Mouse (Mus musculus) adrenal gland, postnatal 4 days (tissue): ENCODE data around the gene Dynlt1f. TPM values are rescaled to one million over a fixed set of nuclear protein-coding genes. Genes with fewer than 3 reads are reported as not detected.
"Not testable (repeated sequence)": the region's sequence is repeated elsewhere in the genome, so short reads cannot be mapped to it uniquely, and the experiment has no call there.

Experiments used
- DNase-seq, 2 experiments: peaks; one replicate each; pipeline ENCODE4 v3.0.0; 2021 to 2022; ENCODE audit warnings: low spot score in 2 of 2, mixed read lengths in 2 of 2
- long read RNA-seq, 2 experiments: library from polyadenylated mRNA; stranded (forward); transcript quantifications; one replicate each; pipeline ENCODE4 v2.0.0; 2021
- total RNA-seq, 2 experiments: library from RNA; stranded (reverse); gene quantifications; 2 replicates each; pipeline ENCODE4 v1.2.3; 2021

Dynlt1f gene
- total RNA-seq = 100 to 1,000 TPM; 215 to 228 TPM
- long read RNA-seq, experiment 1, transcript Dynlt1f-201 (5 exons, 771 nt) = major isoform, 55 of 84 reads
- long read RNA-seq, experiment 1, partial matches to known transcripts = 23 of 84 reads
- long read RNA-seq, experiment 1, other reads (novel, unspliced or antisense) = 6 of 84 reads
- long read RNA-seq, experiment 2, transcript Dynlt1f-201 (5 exons, 771 nt) = major isoform, 48 of 72 reads
- long read RNA-seq, experiment 2, partial matches to known transcripts = 19 of 72 reads
- long read RNA-seq, experiment 2, other reads (novel, unspliced or antisense) = 5 of 72 reads

DNA sequence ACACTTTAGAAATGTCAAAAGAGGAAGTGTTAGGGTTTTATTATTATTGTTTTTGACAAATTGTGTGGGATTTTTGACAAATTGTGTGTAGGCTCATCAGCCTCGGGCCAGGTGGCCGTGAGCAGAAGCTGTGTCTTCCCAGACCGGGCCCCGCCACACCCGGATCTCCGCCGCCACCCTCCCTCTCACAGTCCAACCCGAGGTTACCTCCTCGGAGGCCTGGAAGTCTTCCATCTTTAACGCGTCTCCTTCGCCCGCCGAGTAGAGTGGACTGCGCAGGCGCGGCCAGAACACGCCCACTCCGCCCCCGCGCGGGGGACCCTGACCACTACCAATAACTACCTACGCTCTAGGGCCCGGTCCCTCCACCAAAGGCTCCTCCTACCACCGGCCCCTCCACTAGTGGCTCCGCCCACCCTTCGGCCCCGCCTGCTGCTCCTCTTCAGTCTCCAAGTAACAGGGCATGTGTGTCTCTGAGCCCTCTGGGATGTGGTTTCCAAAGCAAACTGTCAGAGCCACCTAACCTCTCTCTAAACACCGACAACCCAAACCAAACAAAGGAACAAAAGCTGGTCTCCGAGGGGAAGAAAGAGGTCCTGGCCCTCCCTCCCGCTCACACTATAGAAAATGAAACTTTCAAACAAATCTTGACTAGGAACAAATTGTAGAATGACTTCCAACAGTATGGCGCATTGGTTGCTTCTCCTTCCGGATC, at the start of gene Dynlt1f:
Dynlt1f (minus strand) TSS at position 334 of the 715 bp plus-strand sequence.
- peak in 1 of 2 experiments; percentile 56 for DNase-seq

DNA sequence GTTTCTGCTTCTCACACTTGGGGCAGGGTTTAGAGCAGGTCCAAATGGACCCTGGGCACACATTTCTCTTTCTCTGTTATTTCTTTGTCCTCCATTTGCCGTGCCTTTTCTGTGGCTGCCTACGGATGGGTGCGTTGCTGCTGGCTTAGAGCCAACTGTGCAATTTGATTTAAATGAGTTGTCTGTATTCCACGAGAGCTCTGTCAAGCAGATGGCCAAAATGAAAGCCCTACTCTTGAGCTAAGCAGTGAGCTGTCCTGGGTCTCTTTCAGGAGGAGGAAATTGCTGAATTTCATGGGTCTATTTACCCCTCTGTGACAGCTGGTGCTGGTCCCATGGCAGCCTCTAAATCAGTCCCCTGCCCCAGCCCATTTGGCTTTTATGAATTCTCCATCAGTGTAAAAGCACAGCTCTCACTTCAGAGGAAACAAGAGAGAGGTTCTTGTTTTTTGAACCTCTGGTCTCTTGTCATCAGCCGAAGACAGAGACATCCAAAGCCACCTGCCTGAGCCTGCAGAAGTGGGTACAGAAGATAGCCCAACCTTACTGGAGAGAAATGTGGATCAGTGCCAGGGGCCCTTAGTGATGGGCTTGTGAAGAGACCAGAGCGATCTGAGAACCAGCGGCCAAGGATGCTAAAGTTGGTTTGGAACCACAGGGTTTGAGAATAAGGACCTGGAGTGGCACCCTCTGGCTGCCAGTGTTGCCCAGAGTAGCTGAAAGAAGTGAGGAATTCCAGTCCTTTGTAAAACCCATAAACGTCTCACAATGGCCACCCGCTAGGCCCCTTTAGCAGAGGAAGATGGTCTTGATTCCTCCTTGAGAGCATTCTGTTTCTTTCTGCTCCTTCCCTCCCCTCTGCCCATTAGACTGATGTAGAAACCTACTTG, 47.9 kb upstream of the Dynlt1f start:
- DNase-seq = not testable (repeated sequence)

DNA sequence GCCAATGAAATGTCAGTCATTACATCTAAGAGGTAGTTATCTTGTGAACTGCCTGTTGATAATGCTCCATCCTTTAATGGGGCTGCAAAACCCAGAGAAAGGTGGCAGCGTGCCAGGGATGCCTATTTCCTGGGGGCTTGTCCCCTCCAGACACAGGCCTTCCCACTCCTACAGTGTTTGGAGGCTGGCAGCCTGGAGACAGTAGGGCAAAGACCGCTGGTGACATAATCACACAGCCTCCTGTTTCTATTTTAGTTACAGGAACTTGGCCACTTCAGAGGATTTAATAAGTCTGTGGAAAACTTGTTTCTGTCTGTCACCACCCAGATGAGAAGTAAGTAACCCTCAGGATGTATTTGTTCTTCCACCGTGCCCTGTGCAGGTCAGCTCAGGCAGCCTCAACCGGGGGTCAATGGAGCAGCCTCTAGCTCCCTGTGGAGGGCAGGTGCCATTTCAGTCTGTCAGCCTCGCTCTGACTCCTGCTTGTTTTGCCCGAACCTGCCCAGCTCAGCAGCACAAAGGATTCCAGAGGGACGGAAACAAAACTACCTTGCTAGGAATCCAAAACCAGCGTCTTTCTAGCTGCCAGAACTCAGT, 47.0 kb upstream of the Dynlt1f start:
- DNase-seq = not testable (repeated sequence)

DNA sequence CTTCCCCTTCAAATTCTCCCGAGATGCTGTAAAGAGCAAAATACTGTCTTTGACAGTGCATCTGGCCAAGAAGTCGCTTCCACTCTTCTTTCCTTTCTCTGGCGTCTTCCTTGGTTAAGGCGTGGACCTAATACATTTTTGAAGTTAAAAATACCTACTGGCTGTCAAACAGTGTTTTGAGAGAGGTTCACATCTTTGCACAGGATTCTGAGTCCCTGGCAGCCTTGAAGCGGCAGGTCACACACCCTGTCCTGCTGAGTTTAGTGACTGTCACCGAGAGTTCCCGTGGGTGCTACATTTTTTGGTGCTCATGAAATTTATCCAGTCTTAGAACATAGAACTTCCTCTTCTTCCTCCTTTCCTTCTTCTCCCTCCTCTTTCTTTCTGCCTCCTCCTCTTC, 44.4 kb upstream of the Dynlt1f start:
- not testable (repeated sequence) for DNase-seq

DNA sequence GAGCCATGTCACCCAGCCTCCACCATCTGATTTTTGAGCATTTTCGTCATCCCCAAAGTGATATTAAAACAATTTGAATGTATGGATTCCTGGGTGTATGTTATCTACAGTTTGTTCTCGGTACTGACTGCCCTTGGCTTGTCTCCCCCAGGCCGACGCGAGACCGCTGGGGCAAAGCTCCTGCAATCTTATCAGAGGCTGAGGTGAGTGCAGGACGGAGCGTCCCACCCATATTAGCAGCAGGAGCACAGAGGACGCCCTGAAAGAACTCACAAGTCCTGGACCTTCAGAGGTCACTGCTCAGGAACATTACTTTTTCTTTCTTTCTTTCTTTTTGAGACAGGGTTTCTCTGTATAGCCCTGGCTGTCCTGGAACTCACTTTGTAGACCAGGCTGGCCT, 43.8 kb upstream of the Dynlt1f start:
- not testable (repeated sequence) for DNase-seq

DNA sequence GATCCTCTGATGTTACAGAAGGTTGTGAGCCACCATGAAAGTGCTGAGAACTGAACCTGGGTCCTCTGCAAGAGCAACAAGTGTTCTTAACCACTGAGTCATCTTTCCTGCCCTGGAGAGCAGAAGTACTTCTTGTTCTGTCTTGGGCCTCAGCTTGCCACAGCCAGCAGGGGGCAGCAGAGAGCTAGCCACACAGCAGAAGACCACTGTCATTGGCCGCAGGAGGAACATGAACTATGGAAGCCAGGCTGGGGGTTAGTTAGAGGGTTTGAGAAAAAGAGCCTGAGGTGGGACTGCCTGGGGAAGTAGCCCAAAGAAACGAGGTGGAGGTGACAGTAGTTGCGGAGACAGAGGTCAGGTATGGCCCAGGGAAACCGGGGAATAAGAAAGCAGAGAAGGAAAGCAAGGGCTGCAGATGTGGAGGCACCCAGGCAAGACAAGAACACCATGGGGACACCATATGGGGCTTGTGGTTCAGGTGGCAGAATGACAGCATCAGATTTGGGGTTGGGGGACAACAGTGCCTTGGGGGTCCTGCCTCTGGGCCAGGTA, 41.6 kb upstream of the Dynlt1f start:
- DNase-seq = not testable (repeated sequence)

DNA sequence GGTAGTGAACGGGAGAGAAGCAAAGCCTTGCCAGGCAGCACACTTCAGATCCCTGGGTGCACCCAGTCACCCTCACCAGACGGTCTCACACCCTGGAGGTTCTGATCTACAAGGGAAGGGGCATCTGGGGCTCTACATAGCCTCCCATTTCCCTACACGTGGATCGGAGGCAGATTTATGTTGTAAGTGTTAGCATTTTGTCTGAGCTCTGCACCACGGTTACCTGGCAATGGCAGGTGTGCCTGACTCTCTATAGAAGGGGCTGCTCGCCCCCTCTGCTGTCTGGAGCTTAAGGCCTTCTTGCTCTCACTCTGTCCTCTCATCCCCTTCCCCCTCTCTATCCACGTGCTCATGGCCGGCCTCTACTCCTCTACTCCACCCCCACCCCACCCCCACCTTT, 40.8 kb upstream of the Dynlt1f start:
- DNase-seq = not testable (repeated sequence)

DNA sequence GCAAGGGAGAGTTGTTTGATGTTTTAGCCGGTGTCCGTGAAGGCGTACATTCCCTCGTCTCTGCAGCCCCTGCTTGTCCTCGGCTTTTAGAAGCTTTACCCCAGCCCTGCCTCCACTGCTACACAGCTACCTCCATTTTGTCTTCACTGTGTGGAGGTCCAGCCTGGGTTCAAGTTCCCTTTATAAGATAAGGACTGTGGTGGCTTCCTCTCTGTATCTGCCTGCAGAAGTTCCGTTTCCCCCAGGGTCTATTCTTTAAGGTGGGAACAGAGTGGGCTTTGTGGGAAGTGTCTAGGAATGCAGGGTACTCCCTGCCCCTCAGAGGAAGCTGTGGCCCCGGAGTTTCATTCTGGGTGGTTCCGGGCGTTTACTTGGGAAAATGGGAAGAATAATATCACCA, 40.0 kb upstream of the Dynlt1f start:
- not testable (repeated sequence) for DNase-seq

DNA sequence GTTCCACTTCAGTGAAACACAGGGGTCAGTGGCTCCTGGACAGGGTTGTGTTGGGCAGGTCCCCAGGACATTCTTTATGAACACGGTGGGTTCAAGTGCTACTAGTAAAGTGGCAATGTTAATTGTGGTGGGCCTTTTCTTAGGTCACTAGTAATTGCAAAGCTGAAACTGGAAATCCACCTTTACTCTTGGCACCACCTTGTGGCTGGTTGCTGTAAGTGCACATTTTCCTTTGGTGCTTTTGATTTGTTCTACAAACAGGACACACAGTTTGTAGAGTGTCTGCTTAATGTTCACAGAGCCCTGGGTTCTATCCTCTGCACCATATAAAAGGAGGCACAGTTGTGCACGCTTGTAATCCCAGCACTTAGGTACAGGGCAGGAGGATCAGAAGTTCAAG, 35.9 kb upstream of the Dynlt1f start:
- peak; percentile 72 to 74 for DNase-seq

DNA sequence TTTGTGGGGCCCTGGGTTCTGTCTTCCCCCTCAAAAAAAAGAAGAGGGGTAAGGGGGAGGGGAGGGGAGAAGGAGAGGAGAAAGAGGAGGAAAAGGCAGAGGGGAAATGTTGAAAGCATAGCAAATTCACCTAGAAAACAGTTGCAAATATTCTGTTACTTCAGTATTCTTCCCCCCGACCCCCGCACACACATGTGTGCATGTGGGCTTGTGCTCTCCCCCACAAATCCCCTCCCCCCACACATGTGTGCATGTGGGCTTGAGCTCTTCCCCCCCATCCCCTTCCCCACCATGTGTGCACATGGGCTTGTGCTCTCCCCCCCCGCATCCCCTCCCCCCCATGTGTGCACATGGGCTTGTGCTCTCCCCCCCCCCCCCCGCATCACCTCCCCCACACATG, 33.6 kb upstream of the Dynlt1f start:
- DNase-seq = not testable (repeated sequence)

DNA sequence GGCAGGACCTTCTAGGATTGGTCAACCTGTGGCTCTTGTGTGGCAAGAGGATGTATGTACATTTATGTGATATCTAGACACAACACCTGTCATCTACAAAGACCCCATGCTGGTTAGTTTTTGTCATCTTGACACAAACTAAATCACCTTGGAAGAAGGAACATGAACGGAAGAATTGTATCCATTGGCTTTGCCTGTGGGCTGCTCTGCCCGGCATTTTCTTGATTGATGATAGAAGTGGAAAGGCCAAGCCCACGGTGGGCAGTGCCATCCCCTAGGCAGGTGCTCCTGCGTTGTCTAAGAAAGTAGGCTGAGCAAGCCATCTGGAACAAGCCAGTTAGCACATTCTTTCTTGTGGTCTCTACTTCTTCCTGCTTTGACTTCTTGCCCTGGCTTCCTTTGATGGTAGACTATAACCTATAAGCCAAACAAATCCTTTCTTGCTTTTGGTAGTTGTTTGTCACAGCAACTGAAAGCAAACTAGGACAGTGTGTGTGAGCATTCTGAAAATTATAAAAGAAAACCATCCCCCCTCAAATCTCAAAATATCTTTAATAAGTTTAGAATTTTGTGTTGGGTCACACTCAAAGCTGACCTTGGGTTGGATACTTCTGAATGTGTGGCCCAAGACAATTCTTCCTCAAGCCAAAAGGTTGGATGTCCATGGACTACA, 30.7 kb upstream of the Dynlt1f start:
- not testable (repeated sequence) for DNase-seq

DNA sequence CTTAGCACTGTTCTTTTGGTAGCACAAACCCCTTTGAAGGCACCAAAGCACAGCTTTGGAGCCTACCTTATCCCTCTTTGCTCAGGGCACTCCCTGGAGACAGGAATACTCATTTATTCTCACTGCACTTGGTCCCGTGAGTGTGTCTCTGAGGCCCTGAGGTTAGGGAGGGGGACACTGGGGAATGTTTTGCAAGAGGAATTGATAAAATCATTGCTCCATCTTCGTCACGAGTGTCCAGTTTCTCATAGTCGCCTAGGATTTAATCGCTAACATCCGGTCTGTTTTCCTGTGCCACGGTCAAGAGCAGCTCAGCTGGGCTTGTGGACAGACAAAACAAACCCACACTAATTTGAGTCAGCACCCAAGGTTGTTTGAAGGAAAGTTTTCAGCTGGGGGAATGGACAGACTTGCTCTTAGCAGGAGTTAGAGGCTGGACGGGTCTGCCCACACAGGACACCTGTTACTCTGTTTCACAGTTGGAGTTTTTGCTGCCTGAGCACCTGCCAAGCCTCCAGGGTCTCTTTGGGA, 29.7 kb upstream of the Dynlt1f start:
- not testable (repeated sequence) for DNase-seq

DNA sequence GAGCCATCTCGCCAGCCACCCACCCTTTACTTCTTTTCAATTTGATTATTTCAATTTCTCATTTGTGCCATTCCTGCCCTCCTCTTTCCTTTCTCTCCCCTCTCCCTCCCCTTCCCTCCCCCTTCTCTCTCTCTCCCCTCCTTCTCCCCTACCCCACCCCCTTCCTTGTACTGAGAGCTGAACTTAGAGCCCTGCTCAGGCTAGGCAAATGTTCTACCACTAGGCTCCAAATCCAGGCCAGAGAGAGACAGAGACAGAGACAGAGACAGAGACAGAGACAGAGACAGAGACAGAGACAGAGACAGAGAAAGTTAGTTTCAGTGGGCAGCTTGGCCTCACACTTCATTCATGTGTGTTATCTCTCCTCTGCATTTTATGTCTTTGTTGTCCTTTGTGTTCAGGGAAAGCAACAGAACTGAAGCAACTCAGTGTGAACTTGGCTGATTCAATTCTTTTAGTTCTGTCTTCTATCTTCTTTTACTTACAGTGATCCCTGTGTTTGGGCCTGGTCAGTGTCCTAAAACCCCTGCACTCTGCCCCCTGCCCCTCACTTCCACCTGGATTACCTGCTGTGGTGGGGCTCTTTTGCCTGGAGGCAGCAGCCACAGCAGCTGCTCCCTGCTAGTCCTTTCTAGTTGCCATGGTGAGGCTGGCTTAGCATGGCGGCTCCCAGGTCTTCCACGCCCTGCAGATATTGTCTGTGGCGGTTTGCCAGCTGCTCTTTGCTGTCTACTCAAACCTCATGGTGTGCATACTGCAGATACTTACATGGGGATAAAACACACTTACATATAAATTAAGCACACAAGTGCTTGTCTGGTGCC, 29.0 kb upstream of the Dynlt1f start:
- not testable (repeated sequence) for DNase-seq

DNA sequence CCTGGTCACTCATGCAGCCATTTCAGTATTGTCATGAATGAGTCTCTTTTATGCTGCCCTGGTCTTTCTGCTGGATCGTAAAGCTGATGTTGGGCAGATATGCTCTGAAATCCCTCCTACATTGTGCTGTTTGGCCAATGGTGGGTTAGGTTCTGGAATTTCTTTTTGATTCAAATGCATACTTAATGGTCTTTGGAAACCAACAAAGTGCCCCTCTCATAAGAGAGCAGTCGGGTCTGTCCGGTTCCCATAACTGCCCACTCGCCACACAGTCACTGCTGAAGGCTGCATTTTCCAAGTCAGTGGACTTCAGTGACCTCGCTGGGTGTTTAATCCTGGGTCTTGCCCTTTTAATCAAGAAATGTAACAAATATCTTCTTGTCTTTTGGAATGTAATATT, 28.0 kb upstream of the Dynlt1f start:
- not testable (repeated sequence) for DNase-seq

DNA sequence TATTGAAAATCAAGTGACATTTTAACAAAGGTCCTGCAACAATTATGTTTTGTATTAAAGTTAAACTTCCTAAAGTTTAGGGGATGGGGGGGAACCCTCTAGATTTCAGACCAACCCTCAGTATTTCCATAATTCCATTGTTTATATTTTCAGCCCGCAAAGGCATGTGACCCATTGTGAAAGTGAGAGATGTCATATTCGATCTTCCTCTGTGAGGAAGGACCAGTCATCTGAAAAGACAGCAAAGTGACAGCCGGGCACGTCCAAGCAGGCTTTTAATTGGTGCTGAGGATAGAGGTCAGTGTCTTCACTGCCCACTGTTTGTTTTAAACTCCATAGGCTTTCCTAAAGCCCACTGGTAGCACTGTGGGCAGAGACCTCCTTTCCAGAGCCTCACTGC, 26.0 kb upstream of the Dynlt1f start:
- not testable (repeated sequence) for DNase-seq

DNA sequence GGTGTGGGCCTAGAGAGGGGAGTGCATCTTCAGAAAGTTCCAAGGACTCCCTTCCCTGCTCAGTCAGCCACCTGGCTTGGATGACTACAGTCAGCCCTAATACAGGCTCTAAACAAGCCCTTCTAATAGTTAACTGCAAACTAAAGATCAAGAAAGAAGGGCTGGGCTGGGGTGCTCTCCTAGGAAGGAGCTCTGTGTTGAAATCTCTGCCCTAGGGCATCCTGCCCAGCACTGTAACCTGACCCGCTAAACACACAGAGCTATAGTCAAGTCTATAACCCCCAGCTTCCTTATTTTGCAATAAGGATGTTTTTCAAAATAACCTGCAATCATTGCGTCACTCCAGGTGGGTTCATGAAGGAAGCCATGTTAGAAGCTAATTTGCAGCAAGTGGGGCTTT, 22.4 kb upstream of the Dynlt1f start:
- DNase-seq = not testable (repeated sequence)

DNA sequence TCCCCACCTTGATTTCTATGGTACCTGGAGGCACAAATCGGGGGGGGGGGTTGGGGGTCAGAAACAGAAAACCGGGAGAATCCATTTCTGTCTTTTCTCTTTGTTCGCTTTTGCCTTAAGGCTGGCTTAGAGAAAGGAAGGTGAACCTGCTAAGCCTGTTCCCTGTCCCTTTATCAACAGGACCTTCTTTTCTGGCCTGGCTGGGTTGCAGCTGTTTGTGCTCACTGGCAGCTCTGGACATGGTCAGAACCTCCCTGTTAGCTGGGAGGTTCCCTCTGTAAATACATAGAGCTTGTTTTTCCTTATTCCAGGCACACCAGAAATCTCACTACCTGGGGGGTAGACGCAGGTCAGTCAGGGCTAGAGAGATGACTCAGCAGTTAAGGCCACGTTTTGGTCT, 18.6 kb upstream of the Dynlt1f start:
- DNase-seq = not testable (repeated sequence)

DNA sequence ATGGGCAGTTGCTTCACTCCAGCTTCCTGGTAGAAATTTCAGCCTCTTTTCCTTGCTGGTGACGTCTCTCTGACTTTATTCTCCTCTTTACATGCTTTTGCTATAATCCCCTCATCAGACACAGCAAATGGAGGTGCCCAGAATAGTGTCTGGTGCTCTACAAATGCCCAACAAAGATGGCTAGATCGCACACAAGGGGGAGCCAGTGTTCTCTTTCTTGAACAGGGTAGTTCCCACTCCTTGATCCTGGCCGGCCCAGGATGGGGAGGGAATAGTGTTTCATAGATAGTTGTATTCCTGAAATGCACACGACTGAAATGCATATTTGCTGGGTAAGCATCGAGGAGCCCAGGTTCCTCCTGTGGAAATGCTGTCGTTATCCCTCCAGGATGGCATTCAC, 12.8 kb upstream of the Dynlt1f start:
- not testable (repeated sequence) for DNase-seq

DNA sequence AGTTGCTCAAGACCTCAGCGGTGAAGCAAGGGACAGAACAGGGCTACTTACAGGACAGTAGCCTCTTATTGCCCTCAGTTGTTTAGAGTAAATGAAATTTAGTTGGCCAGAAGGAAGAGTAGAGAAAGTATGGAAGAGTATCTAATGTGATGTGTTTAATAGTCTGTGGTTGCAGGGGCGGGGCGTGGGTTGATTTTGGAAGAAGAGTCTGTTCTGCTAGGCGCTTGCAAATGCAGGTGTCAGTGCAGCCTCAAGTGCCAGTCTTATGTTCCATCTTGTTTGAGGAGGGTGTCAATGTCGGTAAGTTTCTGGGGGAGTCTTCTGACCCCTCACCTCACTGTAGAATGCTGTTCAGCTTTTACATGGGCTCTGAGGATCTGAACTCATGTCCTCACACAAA, 9.7 kb upstream of the Dynlt1f start:
- not testable (repeated sequence) for DNase-seq
